Mouse (Mus musculus): ENCODE results near the gene Rcn3. TPM values are rescaled to one million over a fixed set of nuclear protein-coding genes. Genes with fewer than 3 reads are reported as not detected.
"Not testable (repeated sequence)": the region's sequence is repeated elsewhere in the genome, so short reads cannot be mapped to it uniquely, and the experiment has no call there.

The Rcn3 gene
- total RNA-seq (2022): 10 to 100 TPM; 33.1 to 51.0 (median 37.1) TPM

DNA sequence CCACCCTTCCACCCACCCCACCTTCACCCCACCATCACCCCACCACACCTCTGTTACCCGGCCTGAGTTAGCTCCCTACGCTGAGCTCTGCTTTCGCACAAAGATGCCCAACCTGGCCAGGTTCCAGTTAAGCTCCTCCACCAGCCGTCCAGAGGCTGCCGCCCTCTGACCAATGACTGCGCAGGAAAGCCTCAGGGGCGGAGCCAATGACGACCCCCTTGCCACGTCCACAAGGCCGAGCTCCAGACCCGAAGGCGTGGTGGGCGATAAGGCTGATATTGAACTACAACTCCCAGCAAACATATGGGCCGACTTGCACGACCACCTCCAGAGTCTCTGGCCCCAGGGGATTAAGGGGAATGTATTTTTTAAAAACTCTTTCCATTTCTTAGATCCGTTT lies at the start of gene Rcn3:
Gene Rcn3, minus strand, starts transcription at position 174 of the 400 bp plus-strand sequence.
- no peak for DNase-seq

DNA sequence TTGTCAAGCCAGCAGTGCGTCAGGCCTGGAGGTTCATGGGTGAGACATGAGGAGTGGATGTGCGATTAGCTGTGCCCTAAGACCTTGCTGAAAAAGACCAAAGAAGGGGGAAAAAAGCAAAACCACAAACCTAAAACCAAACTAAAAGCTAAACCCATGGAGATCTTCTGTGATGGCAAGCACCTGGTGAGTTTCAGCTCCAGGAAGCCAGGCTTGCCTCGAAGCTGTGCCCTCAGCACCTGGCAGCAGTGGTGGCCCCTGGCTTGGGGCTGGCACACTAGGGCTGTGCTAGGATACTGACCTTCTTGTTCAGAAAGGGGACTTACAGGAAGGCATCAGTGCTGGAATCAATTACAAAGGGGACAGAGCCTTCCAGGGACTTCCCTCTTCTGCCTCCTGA lies 49.3 kb upstream of the Rcn3 start:
- no peak for DNase-seq

DNA sequence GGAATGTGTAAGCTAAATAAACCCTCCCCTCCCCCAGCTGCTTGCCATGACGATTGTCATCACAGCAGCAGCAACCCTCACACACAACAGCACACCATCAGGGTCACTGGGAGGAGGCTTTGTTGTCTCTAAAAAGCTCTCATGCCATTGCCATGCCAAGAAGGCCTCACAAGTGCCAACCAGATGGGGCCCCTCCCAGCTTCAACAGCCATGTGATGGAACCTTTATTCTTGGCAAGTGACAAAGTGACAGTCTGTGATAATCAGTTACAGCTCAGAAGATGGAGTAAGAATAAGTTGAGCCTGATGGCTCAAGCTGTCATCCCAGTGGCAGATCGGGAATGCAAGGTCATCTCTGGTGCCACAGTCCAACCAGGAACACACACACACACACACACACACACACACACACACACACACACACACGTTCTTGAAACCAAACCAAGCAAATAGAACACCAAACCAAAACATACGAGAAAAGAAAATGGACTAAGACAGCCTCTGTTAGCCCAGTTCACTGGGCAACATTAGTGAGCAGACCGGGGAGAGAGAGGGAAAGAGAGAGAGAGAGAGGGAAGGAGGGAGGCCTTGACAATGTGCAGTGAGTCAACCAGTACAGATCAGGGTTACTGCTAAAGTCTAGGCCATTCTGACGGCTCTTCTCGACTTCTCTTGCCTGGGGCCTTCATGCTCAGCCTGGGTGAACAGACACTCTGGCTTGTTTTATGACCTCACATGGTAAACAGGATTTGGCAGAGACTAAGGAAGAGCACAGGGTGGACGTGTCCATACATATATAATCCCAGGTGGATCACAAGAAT lies 48.1 kb upstream of the Rcn3 start:
- DNase-seq: peak; percentile 74

DNA sequence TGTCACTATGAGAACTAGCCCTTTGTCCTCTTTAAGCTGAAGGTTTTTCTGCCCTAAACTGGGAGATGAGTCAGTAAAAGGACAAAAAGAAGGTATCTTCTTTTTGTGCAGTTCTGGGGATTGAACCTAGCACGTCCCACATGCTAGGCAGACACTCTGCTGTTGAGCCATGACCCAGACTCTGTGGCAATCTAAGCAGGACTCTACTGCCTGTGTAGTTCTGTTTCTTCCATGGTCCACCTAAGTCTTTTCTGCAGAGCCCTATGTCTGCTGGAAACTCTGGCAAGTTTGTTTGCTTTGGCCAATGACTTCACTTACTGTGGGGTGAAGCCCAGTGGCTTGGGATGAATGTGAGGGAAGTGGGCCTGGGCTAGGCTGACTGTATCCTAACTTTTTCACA lies 46.4 kb upstream of the Rcn3 start:
- DNase-seq: no peak

DNA sequence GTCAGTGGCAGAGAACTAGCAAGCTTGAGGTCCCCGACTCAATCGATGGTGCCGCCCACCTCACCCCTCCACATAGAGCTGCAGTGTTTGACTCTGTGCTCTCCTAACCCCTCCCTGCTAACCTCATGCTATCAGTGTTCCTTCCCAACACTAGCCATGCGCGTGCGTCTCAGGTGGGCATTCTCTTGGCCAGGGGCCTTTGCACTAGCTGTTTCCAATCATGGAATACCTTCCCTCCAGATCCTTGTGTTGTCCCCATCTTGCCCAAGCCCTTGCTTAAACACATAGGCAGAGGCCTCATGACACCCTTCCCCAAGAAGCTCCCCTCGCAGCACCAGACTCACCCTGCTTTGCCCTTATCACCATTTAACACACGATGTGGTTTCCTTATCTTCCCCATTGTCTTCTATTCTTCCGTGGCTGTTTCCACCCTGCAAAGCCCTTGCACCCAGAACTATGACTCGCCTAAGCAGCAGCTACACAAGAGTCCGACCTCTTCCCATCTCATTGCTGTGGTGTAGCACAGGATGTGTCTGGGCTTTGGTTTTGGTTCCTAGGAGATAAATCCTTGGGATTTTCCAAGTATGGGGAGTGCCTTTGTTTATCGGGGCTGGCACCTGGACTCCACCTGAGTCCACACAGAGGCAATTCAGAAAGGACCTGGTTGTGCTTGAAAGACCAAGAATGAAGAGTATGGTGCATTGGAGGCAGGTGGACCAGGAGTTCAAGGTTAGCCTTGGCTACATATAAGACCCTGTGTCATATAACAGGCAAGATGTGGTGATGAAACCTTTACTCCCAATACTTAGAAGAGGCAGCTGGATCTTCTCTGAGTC lies 45.4 kb upstream of the Rcn3 start:
- DNase-seq: no peak

DNA sequence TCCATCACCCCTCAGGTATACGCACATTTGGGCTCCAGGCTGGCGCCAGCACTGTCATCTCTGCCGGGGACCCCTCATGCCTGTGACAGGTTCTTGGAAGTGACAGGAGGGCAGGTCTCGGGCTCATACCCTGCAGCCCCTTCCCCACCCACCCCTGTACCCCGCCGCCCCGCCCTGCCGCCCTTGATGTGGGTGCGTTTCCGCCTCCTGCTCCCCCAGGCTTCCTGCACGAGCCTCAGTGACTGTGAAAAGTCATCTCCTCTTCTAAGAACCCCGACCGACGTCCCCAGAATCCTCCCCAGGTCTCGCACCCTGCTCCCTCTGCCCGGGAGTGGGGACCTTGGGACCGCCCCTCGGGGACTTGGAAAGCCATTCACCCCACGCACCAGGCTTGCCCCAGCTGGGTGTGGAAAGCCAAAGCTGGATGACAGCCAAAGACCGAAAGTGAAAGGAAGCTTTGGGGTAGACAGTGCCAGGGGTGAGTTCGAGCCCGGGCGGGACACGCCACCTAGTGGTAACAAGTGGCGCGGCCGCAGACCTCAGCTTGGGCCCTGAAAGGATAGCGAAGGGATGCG lies 44.1 kb upstream of the Rcn3 start, which contains the start of the genes Gm45713 and Flt3l:
Gene Gm45713, minus strand, starts transcription at position 239 of the 575 bp plus-strand sequence.
Gene Flt3l, minus strand, starts transcription at position 440 of the 575 bp plus-strand sequence.
- DNase-seq: peak; percentile 92

DNA sequence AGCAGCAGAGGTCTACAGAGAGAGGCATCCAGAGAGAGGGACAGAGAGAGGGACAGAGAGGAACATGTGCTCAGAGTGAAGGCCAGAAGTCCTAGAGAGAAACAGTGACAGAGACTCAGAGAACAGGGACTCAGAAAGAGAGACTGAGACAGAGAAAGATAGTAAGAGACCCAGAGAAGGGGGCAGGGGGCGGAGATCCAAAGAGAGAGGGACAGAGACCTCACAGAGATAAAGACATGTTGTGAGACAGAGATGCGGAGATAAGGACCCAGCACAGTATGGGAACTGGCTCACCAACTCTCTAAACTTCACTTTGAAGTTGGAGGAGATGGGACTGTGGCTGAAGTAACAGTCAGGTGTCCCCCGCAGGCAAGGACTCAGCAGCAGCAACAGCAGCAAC lies 43.3 kb upstream of the Rcn3 start:
- no peak for DNase-seq

DNA sequence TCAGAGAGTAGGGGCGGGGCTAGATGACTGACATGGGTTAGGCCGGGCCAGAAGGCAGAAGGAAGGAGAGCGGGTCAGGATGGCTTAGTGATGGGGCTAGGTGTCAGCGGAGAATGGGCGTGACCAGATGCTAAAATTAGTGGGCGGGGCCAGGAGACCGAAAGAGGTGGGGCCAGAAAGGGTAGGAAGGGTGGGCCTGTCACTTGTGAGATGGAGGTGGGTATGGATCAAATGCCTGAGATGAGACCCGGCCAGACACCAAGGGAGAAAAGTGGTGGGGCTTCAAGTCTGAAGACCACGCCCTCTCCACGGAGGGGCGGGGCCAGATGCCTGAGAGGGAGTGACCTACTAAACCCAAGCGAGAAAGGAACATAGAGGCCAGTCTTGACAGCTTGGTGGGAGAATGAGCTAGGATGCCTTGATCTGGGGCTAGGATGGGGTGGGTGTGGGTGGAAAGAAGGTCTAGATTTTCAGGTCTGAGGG lies 42.6 kb upstream of the Rcn3 start:
- DNase-seq: no peak

DNA sequence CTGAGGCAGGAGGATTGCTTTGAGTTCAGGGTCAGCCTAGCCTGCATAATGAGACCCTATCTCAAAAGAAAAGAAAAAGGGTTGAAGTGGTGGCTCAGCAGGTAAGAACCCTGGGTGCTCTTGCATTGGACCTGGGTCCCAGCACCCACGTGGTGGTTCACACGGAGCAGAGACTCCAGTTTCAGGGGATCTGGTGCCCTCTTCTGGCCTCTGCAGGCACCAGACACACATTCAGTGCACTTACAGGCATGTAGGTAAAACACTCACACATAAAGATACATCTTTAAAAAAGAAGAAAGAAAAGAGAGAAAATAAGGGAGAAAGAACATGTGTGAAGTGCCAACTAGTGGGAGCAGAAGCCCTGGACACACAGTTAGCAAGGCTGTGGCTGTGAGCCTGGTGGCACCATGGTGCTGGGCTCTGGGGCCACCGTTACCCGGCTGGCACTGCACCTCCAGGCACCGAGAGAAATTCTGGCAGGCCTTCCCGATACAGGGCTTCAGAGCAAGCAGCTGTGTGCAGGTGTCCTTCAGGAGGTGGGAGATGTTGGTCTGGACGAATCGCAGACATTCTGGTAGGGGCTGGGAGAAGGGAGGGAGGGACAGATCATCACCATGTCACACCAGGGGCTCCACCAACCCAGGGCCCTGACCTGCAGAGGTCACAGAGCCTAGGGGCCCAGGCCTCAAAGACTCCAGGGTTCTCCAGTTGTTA lies 41.6 kb upstream of the Rcn3 start:
- no peak for DNase-seq

DNA sequence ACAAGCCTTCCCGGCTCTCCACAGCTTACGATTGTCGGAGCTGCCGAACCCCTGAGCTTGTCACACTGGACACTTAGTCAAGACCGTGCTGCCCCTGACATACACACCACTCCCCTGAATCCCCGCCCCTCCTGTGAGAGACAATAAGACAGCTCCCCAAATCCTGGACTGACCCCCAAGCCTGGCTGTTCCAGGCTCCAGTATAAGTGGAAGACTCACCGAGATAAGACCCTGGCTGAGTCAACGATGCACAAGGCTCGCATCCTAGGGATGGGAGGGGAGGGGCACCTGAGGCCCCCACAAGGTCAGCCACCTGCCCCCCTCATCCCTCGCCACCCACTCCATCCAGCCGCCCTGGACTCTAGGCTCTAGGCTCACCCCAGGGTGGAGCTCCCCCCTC lies 39.8 kb upstream of the Rcn3 start:
- no peak for DNase-seq

DNA sequence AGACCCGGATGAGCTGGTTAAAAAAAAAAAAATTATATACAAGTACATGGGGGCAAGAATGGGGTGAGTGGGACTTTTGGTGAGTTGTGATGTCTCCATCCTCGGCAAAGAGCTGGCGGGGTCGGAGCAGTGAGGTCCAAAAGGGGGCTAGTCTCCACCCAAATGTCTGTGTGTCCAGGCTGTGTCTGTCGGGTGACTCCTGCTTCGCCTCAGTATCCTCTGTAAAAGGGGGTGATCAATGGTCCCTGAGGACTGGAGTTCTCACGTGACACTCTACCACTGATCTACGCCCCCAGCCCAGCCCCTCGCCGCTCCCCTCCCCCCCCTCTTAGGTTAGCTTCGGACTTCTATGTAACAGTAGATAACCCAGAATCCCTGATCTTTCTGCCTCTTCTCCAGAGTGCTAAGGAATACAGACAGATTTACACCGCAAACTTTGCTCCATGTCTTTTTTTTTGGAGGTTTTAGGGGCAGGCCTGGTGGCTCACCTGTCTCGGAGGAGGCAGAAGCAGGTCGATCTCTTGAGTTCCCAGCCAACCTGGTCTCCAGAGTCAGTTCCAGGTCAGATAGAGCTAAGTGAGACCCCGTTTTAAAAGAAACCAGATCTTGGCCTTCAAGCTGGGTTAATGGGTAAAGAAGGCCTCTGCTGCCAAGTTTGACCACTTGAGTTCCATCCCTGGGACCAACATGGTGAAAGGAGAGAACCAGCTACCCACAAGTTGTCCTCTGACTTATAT lies 37.9 kb upstream of the Rcn3 start:
- no peak for DNase-seq

DNA sequence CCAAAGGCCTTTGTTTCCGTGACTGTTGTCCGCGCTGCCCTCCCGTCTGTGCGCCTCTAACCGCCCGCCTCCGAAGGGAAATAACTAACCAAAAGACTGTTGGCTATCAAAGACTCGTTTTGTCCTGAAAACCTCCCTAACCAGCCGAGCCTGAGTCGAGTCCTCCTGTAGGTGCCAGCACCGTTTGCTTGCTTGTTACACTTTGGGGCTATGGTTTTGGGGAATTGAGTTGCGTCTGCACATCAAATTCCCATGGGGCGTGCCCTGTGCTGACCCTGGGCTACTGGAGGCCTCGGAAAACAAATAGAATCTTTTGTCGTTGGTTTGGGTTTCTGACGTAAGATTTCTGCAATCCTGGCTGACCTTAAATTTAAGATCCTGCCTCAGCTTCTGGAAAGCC lies 37.3 kb upstream of the Rcn3 start:
- DNase-seq: no peak

DNA sequence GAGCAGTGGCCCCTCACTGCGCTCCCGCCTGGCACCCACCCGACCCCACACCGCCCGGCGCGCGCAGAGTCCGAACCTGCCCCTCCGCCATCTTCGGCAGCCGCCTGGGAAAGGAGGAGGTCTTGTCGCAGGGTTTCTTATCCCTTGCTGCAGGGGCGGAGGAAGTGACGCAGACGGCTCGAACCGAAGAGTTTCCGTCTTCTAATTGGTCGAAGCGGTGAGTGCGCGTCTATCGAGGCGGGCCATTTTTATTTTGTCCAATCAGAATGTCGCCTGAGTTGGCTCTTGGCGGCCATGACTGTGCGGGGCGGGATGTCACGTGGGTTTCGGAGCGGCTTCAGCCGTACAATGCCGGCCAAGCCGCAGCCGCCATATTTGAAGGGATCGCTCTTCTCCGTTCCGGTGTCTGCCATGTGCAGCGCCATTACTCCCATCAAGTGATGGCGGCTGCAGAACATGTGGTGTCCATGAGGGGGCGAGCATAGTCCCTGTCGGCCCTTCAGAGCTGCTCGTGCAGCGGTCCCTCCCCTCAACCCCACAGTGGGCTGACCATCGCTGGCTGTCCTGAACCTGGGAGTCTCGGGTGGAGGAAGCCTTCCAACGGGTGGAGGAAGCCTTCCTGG lies 36.7 kb upstream of the Rcn3 start, which contains the start of gene Rpl13a:
Gene Rpl13a, minus strand, starts transcription at position 138 of the 623 bp plus-strand sequence.
- DNase-seq: peak; percentile 99

DNA sequence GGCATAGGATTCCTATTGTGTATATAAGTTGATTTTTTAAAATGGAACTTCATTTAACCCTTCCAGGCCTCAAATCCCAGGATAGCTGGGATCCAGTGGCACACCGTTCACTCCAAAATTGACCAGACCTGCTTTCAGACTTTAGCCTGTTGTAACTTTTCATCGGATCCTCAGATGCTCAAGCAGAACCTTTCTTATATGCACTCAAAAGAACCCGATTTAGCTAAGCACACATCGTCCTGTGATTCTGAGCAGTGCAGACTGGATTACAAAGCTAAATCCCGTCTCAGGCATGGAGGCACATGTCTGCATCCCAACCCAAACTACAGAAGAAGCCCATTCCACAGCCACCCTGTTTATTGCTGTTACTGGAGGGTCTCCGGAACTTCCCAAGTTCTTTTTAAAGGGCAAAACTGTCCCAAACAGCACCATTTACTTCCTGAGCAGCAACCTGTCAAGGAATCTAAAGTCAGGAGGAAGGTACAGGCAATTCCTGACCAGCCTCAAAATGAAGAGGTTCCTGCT lies 35.7 kb upstream of the Rcn3 start:
- no peak for DNase-seq

DNA sequence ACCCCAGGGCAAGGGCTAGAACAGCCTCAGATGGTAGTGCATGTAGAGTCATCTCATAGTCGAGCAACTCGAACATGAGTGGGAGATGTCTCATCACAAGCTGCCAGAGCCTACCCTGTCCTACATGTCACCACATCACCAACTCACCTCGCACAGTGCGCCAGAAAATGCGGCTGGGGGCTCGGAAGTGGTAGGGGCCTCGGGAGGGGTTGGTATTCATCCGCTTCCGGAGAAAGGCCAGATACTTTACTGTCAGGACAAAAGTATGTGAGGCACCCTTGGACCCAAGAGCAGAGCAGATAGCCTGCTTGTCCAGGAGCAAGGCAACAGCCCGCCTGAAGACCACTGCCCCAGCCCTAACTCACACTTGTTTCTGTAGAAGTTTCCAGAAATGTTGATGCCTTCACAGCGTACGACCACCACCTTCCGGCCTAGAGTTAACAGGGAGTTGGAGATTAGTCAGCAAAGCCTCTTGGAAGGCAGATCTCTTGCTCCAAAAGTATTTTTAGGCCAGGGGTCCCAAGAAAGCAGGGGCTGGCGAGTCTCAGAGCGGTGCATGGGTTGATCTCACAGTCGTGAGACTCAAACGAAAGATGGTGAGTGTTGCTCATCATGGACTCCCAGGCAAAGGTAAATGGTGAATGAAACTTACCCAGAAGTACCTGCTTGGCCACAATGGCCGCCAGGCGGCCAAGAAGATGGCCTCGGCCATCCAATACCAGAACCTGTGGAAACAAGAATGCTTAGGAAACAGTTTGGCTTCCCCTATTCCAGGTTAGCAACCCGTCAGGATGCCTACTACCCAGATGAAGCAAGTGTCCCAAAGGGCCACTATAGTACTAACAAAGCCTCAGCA lies 35.1 kb upstream of the Rcn3 start:
- DNase-seq: no peak

DNA sequence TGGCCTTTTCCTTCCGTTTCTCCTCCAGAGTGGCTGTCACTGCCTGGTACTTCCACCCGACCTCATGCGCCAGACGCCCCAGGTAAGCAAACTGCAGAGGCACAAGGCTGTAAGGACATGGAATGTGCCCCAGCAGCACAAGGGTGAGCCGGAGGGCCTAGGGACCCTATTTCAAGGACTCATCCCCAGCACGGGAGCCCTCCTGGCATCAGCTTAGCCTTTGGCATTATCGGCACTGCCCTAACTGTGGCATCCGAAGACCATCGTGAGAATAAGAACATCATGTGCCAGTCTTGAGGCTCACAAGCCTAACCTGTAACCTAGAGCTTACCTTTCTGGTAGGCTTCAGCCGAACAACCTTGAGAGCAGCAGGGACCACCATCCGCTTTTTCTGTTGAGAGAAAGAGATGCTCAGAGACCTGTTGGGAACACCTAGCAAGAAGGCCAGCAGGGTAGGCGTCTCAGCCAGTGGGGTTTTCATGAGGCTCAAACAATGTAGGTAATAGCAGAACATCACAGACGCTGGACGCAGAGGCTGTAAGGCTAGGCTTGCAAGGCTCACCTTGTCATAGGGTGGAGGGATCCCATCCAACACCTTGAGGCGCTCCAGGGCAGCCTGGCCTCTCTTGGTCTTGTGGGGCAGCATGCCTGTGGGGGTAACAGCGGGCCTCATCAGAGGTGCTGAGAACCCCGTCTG lies 34.3 kb upstream of the Rcn3 start:
- DNase-seq: no peak

DNA sequence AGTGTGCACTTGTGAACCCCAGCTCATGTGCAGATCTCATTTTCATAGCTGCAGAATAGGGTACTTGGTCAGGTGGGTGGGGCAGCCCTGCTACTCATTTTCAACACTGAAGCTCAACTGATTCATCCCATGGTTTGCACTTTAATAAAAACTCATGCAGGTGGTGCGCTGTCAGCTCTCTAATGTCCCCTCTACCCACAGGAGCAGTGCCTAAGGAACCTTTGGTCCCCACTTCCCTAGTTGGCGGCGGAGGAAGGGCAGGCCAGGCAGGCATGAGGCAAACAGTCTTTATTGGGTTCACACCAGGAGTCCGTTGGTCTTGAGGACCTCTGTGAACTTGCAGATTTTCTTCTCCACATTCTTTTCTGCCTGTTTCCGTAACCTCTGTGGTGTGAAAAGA lies 33.6 kb upstream of the Rcn3 start:
- DNase-seq: not testable (repeated sequence)

DNA sequence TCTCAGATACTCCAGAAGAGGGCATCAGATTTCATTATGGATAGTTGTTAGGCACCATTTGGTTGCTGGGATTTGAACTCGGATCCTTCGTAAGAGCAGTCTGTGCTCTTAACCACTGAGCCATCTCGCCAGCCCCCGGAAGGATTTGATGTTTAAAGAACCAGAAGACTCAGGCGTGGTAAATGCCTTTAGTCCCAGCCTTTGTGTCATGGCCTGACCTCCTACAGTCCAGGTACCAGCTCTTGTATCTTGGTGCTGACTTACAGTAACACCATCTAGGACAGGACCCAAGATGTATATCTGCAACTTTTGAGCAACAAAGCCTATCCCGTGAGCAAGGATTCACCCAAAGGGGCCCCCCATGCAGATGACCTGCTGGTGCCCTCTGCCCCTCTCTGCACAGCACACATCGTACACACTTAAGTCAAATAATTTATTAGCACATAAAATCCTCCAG lies 33.2 kb upstream of the Rcn3 start:
- DNase-seq: no peak

Data from adrenal gland, adult 8-10 months (tissue).